Mouse (Mus musculus): ENCODE measurements around the gene Usp36. TPM values are rescaled to one million over a fixed set of nuclear protein-coding genes. Genes with fewer than 3 reads are reported as not detected.

Gene Usp36
- total RNA-seq, 1 experiment from 2014 or later: 25.0 TPM

- peak; percentile 75 for DNase-seq
These were observed 42.5 kb downstream of the Usp36 start for GRCm38 (mm10) chr11:118247359-118248095.

GRCm38 (mm10) chr11:118246724-118247123, 43.3 kb downstream of the Usp36 start:
- no peak for DNase-seq

GRCm38 (mm10) chr11:118245130-118245529, 44.9 kb downstream of the Usp36 start:
- DNase-seq: no peak

- no peak for DNase-seq
These were observed 46.3 kb downstream of the Usp36 start for GRCm38 (mm10) chr11:118243627-118244261.

GRCm38 (mm10) chr11:118242506-118242905, 47.5 kb downstream of the Usp36 start:
- no peak for DNase-seq

- no peak for DNase-seq
These were observed 49.7 kb downstream of the Usp36 start for GRCm38 (mm10) chr11:118240388-118240787.

- no peak for DNase-seq
These were observed 50.5 kb downstream of the Usp36 start for GRCm38 (mm10) chr11:118239281-118240198.

- DNase-seq: no peak
These were observed 53.4 kb downstream of the Usp36 start for GRCm38 (mm10) chr11:118236520-118237190.

GRCm38 (mm10) chr11:118234929-118235328, 55.1 kb downstream of the Usp36 start:
- no peak for DNase-seq

- DNase-seq: no peak
These were observed 55.5 kb downstream of the Usp36 start for GRCm38 (mm10) chr11:118234500-118234899.

GRCm38 (mm10) chr11:118233924-118234323, 56.1 kb downstream of the Usp36 start:
- DNase-seq: no peak

GRCm38 (mm10) chr11:118232314-118232831, 57.7 kb downstream of the Usp36 start:
- peak; percentile 44 for DNase-seq

- no peak for DNase-seq
These were observed 60.1 kb downstream of the Usp36 start for GRCm38 (mm10) chr11:118229941-118230340.

GRCm38 (mm10) chr11:118227650-118228049, 62.4 kb downstream of the Usp36 start:
- DNase-seq: no peak

GRCm38 (mm10) chr11:118226850-118227249, 63.2 kb downstream of the Usp36 start:
- DNase-seq: no peak

GRCm38 (mm10) chr11:118225862-118226261, 64.2 kb downstream of the Usp36 start:
- DNase-seq: no peak

GRCm38 (mm10) chr11:118225056-118225836, 64.8 kb downstream of the Usp36 start:
- no peak for DNase-seq

- no peak for DNase-seq
These were observed 66.5 kb downstream of the Usp36 start for GRCm38 (mm10) chr11:118223416-118224067.

- DNase-seq: no peak
These were observed 67.1 kb downstream of the Usp36 start for GRCm38 (mm10) chr11:118222917-118223316.

- DNase-seq: no peak
These were observed 67.6 kb downstream of the Usp36 start for GRCm38 (mm10) chr11:118222351-118222885.
